ENCODE assay signal across 24 mouse cellular contexts in genomic region chrX:8223473-8223872, GRCm38 (mm10). TPM values are rescaled to one million over a fixed set of nuclear protein-coding genes. Genes with fewer than 3 reads are reported as not detected.
DNase-seq lines count a peak whose midpoint lies in the region; ATAC-seq and TF ChIP-seq lines count a peak whose summit lies in the region.
"Had no signal": no experiment of that assay in that cellular context is flagged by ENCODE, and none has a peak within 500 bp of the region (broad histone marks: within the 10 kb centered on the region; RNA-seq: fewer than 3 reads in every experiment).

No protein-coding gene starts in this region.

- ATAC-seq in liver, embryonic 13.5 days (ENCODE audit: low read depth) = peak; percentile 55; the same call in 1 of the 2 replicates
- ATAC-seq: forebrain, embryonic 15.5 days; midbrain, embryonic 16.5 days; Patski had no signal

- H3K9ac ChIP-seq in MEL (ENCODE audit: control insufficient read depth, low read depth, low read length, poor library complexity, severe bottlenecking) = no peak overlapping the region
- no peak overlapping the region for H3K9ac ChIP-seq in liver, embryonic 13.5 days
- H3K9ac ChIP-seq: forebrain, embryonic 15.5 days; hindbrain, embryonic 15.5 days; lung, embryonic 14.5 days; neural tube, embryonic 13.5 days had no signal

- H3K27me3 ChIP-seq in MEL (ENCODE audit: control insufficient read depth in 1 of 2, insufficient read depth in 2 of 2, low read length in 2 of 2) = no peaks in the 10 kb centered on the region
- peaks cover 10% of the 10 kb centered on the region for H3K27me3 ChIP-seq in liver, embryonic 13.5 days
- H3K27me3 ChIP-seq: forebrain, embryonic 15.5 days; hindbrain, embryonic 15.5 days; neural tube, embryonic 13.5 days; Patski had no signal

- no peaks in the 10 kb centered on the region for H3K79me2 ChIP-seq in MEL (ENCODE audit: control insufficient read depth, insufficient read depth, low read length, poor library complexity)

- no peaks in the 10 kb centered on the region; a peak in 1 of 4 replicates for H3K36me3 ChIP-seq in MEL (ENCODE audit: control insufficient read depth in 1 of 2, insufficient read depth in 2 of 2, low read length in 2 of 2)
- no peaks in the 10 kb centered on the region for H3K36me3 ChIP-seq in liver, embryonic 13.5 days
- H3K36me3 ChIP-seq: forebrain, embryonic 10.5 days; forebrain, embryonic 15.5 days; hindbrain, embryonic 10.5 days; hindbrain, embryonic 15.5 days; neural tube, embryonic 13.5 days had no signal

- H3K9me3 ChIP-seq in MEL (replicated peaks; ENCODE audit: insufficient read depth, low read length) = no peaks in the 10 kb centered on the region
- H3K9me3 ChIP-seq in liver, embryonic 13.5 days (replicated peaks) = no peaks in the 10 kb centered on the region
- H3K9me3 ChIP-seq: forebrain, embryonic 10.5 days; forebrain, embryonic 15.5 days; hindbrain, embryonic 15.5 days; neural tube, embryonic 13.5 days had no signal

- H3K4me1 ChIP-seq in MEL (ENCODE audit: control insufficient read depth in 1 of 2, insufficient read depth in 2 of 2, low read length in 2 of 2) = peaks cover 0 to 18% of the 10 kb centered on the region in 2 experiments; a peak in 3 of 4 replicates
- peaks cover 8% of the 10 kb centered on the region for H3K4me1 ChIP-seq in liver, embryonic 13.5 days (replicated peaks)
- H3K4me1 ChIP-seq: forebrain, embryonic 10.5 days; forebrain, embryonic 15.5 days; hindbrain, embryonic 10.5 days; hindbrain, embryonic 15.5 days; neural tube, embryonic 13.5 days had no signal

- H3K4me3 ChIP-seq in left cerebral cortex, adult 2 months = no peak overlapping the region
- H3K4me3 ChIP-seq in MEL (ENCODE audit: control insufficient read depth in 1 of 2, insufficient read depth in 1 of 2, low read depth in 2 of 2, low read length in 2 of 2) = no peak overlapping the region
- H3K4me3 ChIP-seq in liver, embryonic 13.5 days (replicated peaks) = no peak overlapping the region
- H3K4me3 ChIP-seq in gastrocnemius, adult 2 months = no peak overlapping the region
- H3K4me3 ChIP-seq: forebrain, embryonic 10.5 days; forebrain, embryonic 15.5 days; hindbrain, embryonic 10.5 days; hindbrain, embryonic 15.5 days; neural tube, embryonic 13.5 days had no signal

- intact Hi-C loops in left cerebral cortex, adult 2 months (cut with DNase I) = no loop called here
- intact Hi-C loops in gastrocnemius, adult 2 months (cut with DNase I) = no loop called here

- TF ChIP-seq EP300 in MEL (IDR thresholded peaks at IDR 0.05; ENCODE audit: low read depth in 1 of 2, low read length in 2 of 2) = peak; percentile 25; a peak in 1 of 4 replicates

- H3K4me2 ChIP-seq in liver, embryonic 13.5 days = no peak overlapping the region
- H3K4me2 ChIP-seq: forebrain, embryonic 15.5 days; hindbrain, embryonic 15.5 days; lung, embryonic 14.5 days; midbrain, embryonic 11.5 days; neural tube, embryonic 13.5 days had no signal

- DNase-seq in left cerebral cortex, adult 2 months (ENCODE audit: extremely low spot score in 1 of 2, low spot score in 2 of 2) = no peak
- DNase-seq in left cerebral cortex, adult 8-10 months (ENCODE audit: low spot score in 2 of 2) = no peak
- DNase-seq in MEL (ENCODE audit: low read depth, low spot score) (no peak), adipocyte (ENCODE audit: low spot score) (no peak)
- peak; percentile 14 for DNase-seq in liver, embryonic 13.5 days
- no peak for DNase-seq in gastrocnemius, adult 2 months
- DNase-seq: adrenal gland, postnatal 25 days; B cell, adult 2 months; gastrocnemius, postnatal 10 days; heart, postnatal 14 days; kidney, adult 2 months; kidney, postnatal 36 days; lung, embryonic 14.5 days; thymus, adult 18-20 months; thymus, postnatal 25 days had no signal

- no peak for TF ChIP-seq RAD21 in MEL (IDR thresholded peaks at IDR 0.05; ENCODE audit: low read depth, low read length)

- TF ChIP-seq POLR2A in MEL (IDR thresholded peaks at IDR 0.05; ENCODE audit: control insufficient read depth in 1 of 2, insufficient read depth in 1 of 2, low read depth in 1 of 2, low read length in 2 of 2, poor library complexity in 1 of 2) = no peak

- no peak for TF ChIP-seq CTCF in left cerebral cortex, adult 2 months (IDR thresholded peaks at IDR 0.05)
- TF ChIP-seq CTCF in MEL (IDR thresholded peaks at IDR 0.05 in 2 of 3, conservative IDR thresholded peaks at IDR 0.05 in 1 of 3; ENCODE audit: control insufficient read depth in 1 of 3, insufficient read depth in 1 of 3, low read depth in 2 of 3, low read length in 3 of 3, poor library complexity in 1 of 3, severe bottlenecking in 1 of 3) = no peak
- no peak for TF ChIP-seq CTCF in gastrocnemius, adult 2 months (IDR thresholded peaks at IDR 0.05)

- 42% methylated on average over 7 of the region's 7 CpGs for WGBS in liver, embryonic 13.5 days (ENCODE audit: insufficient replicate concordance)

- peak overlapping the region; percentile 72 for H3K27ac ChIP-seq in left cerebral cortex, adult 2 months
- H3K27ac ChIP-seq in MEL (ENCODE audit: control insufficient read depth, low read depth, low read length) = no peak overlapping the region
- no peak overlapping the region for H3K27ac ChIP-seq in liver, embryonic 13.5 days
- no peak overlapping the region for H3K27ac ChIP-seq in gastrocnemius, adult 2 months
- H3K27ac ChIP-seq: forebrain, embryonic 10.5 days; forebrain, embryonic 15.5 days; hindbrain, embryonic 10.5 days; hindbrain, embryonic 15.5 days; neural tube, embryonic 13.5 days; stomach, postnatal 0 days had no signal

TF ChIP-seq in MEL, 35 proteins besides CTCF, POLR2A, EP300 and RAD21:
- TF ChIP-seq ZKSCAN1 (IDR thresholded peaks at IDR 0.05; ENCODE audit: low read depth, low read length) = no peak
- TF ChIP-seq GATA1 (IDR thresholded peaks at IDR 0.05; ENCODE audit: low read depth, low read length) = peak; percentile 40
- TF ChIP-seq MYB (IDR thresholded peaks at IDR 0.05; ENCODE audit: low read depth, low read length) = no peak
- TF ChIP-seq TCF12 (IDR thresholded peaks at IDR 0.05; ENCODE audit: low read depth, low read length) = peak; percentile 64

RNA-seq across cellular contexts. Expression of gene Porcn, which starts 17.1 kb away (rescaled TPM):
- 10 to 100 TPM; 74.7 to 84.7 TPM for total RNA-seq in left cerebral cortex, adult 2 months (2021)
- 10 to 100 TPM; 66.0 to 71.8 (median 70.8) TPM for total RNA-seq in left cerebral cortex, adult 8-10 months (2022)
- 3.5 and 4.5 TPM in 2 replicates for total RNA-seq in MEL (2012; rRNA removed)
- 10 to 100 TPM in 1 of 2 experiments, not detected in 1; 16.1 TPM for polyA plus RNA-seq in MEL (2012; ENCODE audit: insufficient read depth in 1 of 2, insufficient read length in 2 of 2, low read depth in 1 of 2, low replicate concordance in 2 of 2, missing spikeins in 1 of 2)
- polyA plus RNA-seq in liver, embryonic 13.5 days (2015; fragmentation: Nextera tagmentation; extraction: Ambion mirVana) = 0.88 and 1.1 TPM in 2 replicates
- total RNA-seq in gastrocnemius, adult 2 months (2021) = 1 to 10 TPM; 4.2 to 5.4 TPM

RNA-seq across cellular contexts. Expression of gene Ftsj1, which starts 28.7 kb away (rescaled TPM):
- total RNA-seq in left cerebral cortex, adult 2 months (2021) = 10 to 100 TPM; 23.8 to 24.3 TPM
- 10 to 100 TPM; 21.8 to 24.3 (median 23.1) TPM for total RNA-seq in left cerebral cortex, adult 8-10 months (2022)
- 47.2 and 51.8 TPM in 2 replicates for total RNA-seq in MEL (2012; rRNA removed)
- 100 to 1,000 TPM in 1 of 2 experiments, not detected in 1; 124 TPM for polyA plus RNA-seq in MEL (2012; ENCODE audit: insufficient read depth in 1 of 2, insufficient read length in 2 of 2, low read depth in 1 of 2, low replicate concordance in 2 of 2, missing spikeins in 1 of 2)
- 40.1 and 41.9 TPM in 2 replicates for polyA plus RNA-seq in liver, embryonic 13.5 days (2015; fragmentation: Nextera tagmentation; extraction: Ambion mirVana)
- 10 to 100 TPM; 13.9 to 16.0 TPM for total RNA-seq in gastrocnemius, adult 2 months (2021)

RNA-seq across cellular contexts. Expression of gene Ebp, which starts 30.2 kb away (rescaled TPM):
- 10 to 100 TPM; 34.8 to 35.7 TPM for total RNA-seq in left cerebral cortex, adult 2 months (2021)
- total RNA-seq in left cerebral cortex, adult 8-10 months (2022) = 10 to 100 TPM; 27.4 to 35.9 (median 33.1) TPM
- total RNA-seq in MEL (2012; rRNA removed) = 99.4 and 103 TPM in 2 replicates
- polyA plus RNA-seq in MEL (2012; ENCODE audit: insufficient read depth in 1 of 2, insufficient read length in 2 of 2, low read depth in 1 of 2, low replicate concordance in 2 of 2, missing spikeins in 1 of 2) = 100 to 1,000 TPM in 1 of 2 experiments, not detected in 1; 133 TPM
- 61.8 and 64.4 TPM in 2 replicates for polyA plus RNA-seq in liver, embryonic 13.5 days (2015; fragmentation: Nextera tagmentation; extraction: Ambion mirVana)
- total RNA-seq in gastrocnemius, adult 2 months (2021) = 1 to 10 TPM; 9.2 to 9.3 TPM

RNA-seq across cellular contexts. Expression of gene Slc38a5, which starts 47.5 kb away (rescaled TPM):
- total RNA-seq in left cerebral cortex, adult 2 months (2021) = 1 to 10 TPM; 3.9 to 7.3 TPM
- 1 to 10 TPM; 3.0 to 4.2 (median 3.7) TPM for total RNA-seq in left cerebral cortex, adult 8-10 months (2022)
- 63.5 and 100 TPM in 2 replicates for total RNA-seq in MEL (2012; rRNA removed)
- polyA plus RNA-seq in MEL (2012; ENCODE audit: insufficient read depth in 1 of 2, insufficient read length in 2 of 2, low read depth in 1 of 2, low replicate concordance in 2 of 2, missing spikeins in 1 of 2) = 100 to 1,000 TPM in 1 of 2 experiments, not detected in 1; 146 TPM
- 76.5 and 79.6 TPM in 2 replicates for polyA plus RNA-seq in liver, embryonic 13.5 days (2015; fragmentation: Nextera tagmentation; extraction: Ambion mirVana)
- not detected for total RNA-seq in gastrocnemius, adult 2 months (2021)
- total RNA-seq: adrenal gland, postnatal 25 days had no signal
- polyA plus RNA-seq: kidney, adult 2 months; Patski had no signal

RNA-seq across cellular contexts. Expression of gene Tbc1d25, which starts 47.5 kb away (rescaled TPM):
- total RNA-seq in left cerebral cortex, adult 2 months (2021) = 10 to 100 TPM; 14.5 to 16.6 TPM
- 10 to 100 TPM; 12.7 to 15.0 (median 14.8) TPM for total RNA-seq in left cerebral cortex, adult 8-10 months (2022)
- 8.0 and 10.1 TPM in 2 replicates for total RNA-seq in MEL (2012; rRNA removed)
- polyA plus RNA-seq in MEL (2012; ENCODE audit: insufficient read depth in 1 of 2, insufficient read length in 2 of 2, low read depth in 1 of 2, low replicate concordance in 2 of 2, missing spikeins in 1 of 2) = 10 to 100 TPM in 1 of 2 experiments, not detected in 1; 23.4 TPM
- 4.9 and 5.0 TPM in 2 replicates for polyA plus RNA-seq in liver, embryonic 13.5 days (2015; fragmentation: Nextera tagmentation; extraction: Ambion mirVana)
- total RNA-seq in gastrocnemius, adult 2 months (2021) = 1 to 10 TPM; 3.1 to 3.2 TPM

Comparison
In these comparisons a context has a peak if more than half of its experiments do, and no peak if none do; other contexts are left out.
1. RNA of gene Porcn, which starts 17.1 kb away (total RNA-seq): 74.7 to 84.7 TPM in left cerebral cortex, adult 2 months and 66.0 to 71.8 TPM in left cerebral cortex, adult 8-10 months; 4.2 to 5.4 TPM in gastrocnemius, adult 2 months and 3.5 to 4.5 TPM in MEL; every median in the first group is over 10 times any median in the second.